Mouse (Mus musculus) bone marrow, adult 2 months (tissue): ENCODE results near the gene Trim11.

Experiments used
- CTCF ChIP-seq: fragments of 200-500 bp; IDR thresholded peaks from 2 replicates; pipeline ENCODE4 v1.5.1; 2011; ENCODE audit warnings: low read length, control low read depth; ENCODE audit not compliant: control insufficient read depth, insufficient read depth
- POLR2A ChIP-seq: fragments of 200-500 bp; IDR thresholded peaks from 2 replicates; pipeline ENCODE4 v1.6.1; 2011; ENCODE audit warnings: low read depth, mild to moderate bottlenecking, control low read depth, low read length, borderline replicate concordance; ENCODE audit not compliant: control insufficient read depth

- TF ChIP-seq POLR2A (no peak), CTCF (no peak)
Observed at GRCm38 (mm10) chr11:58964216-58964615, 13.7 kb upstream of the Trim11 start.
